Mouse (Mus musculus): ENCODE measurements around the gene Olfr66. TPM values are rescaled to one million over a fixed set of nuclear protein-coding genes. Genes with fewer than 3 reads are reported as not detected.

The Olfr66 gene
- total and polyA plus RNA-seq, 3 experiments: not detected

DNA sequence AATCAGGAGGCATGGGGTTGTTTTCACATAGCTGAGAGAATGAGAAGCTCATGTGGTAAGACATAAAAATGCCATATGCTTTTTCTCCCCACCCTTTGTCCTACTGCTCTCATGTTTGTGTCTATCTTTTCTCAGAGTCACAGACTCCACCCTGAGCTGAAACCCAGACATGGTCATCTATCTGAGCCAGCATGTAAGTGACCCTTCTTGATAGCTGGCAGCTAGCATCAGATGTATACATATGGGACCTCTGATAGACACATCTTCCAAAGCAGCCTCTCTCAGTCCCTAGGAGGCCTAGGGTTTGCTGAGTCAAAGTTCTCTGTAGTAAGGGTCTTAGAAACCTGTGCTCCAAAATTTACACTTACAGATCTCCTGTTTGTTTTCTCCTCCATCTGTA is 20.3 kb downstream of the Olfr66 start:
- Histone ChIP-seq H3K36me3 (ENCODE audit: control insufficient read depth, insufficient read depth, low read length) (no peaks in the 10 kb centered on the region), H3K79me2 (replicated peaks; ENCODE audit: control insufficient read depth, insufficient read depth, low read length) (no peaks in the 10 kb centered on the region), H3K27me3 (ENCODE audit: control insufficient read depth, insufficient read depth, low read length) (no peaks in the 10 kb centered on the region), H3K27ac (no peak overlapping the region), H3K4me1 (ENCODE audit: control insufficient read depth, insufficient read depth, low read length) (no peaks in the 10 kb centered on the region), H3K4me3 (no peak overlapping the region), H3K9ac (ENCODE audit: low read depth, low read length) (no peak overlapping the region)
- TF ChIP-seq EP300 (IDR thresholded peaks at IDR 0.05; ENCODE audit: insufficient read depth, low read depth, low read length) (no peak), POLR2A (IDR thresholded peaks at IDR 0.05; ENCODE audit: insufficient read depth, low read depth, low read length) (no peak), CTCF (IDR thresholded peaks at IDR 0.05) (no peak)
- no peak for DNase-seq
- intact Hi-C loops (cut with DNase I): no loop called here

DNA sequence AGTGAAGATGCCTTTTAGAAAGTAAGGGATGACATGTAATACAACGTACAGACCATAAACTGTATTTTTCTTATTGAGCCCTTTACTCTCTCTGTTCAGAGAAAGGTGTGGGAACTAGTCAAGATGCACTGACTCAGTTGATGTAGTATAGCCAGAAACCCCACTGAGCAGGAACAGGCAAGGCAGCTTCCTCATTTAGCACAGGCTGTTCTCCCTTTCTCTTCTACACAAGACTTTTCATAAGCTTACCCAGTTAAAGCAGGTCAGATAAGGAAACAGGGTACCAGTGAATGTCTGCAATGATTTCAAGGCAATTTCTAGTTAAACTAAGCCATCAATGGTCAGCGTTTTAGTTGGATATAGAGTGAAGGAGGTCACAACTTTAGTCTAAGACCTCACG is 24.5 kb downstream of the Olfr66 start:
- WGBS: 86% methylated on average over 3 of the region's 3 CpGs
- H3K9ac ChIP-seq (ENCODE audit: low read depth, low read length): no peak overlapping the region

DNA sequence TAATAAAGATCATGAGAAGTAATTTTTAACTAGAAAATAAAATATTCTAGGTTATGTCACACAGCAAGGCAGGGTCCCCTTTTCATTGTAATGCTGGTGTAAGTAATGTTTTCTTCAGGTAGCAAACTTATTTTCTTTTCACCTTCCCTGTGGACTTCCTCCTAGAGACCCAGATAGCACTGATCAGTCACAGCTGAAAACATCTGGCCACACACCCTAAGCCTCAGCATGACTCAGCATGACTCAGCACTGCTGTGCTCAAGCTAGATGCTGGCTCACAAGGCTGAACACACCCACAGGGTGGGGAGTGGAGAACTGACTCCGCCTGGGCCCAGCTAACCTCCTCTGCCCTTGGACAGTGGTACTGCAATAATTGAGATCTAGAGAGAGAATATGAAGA is 25.2 kb downstream of the Olfr66 start:
- intact Hi-C loops (cut with DNase I): no loop called here

More for the DNA sequence above, 24.5 kb downstream of the Olfr66 start:
- H3K79me2 ChIP-seq (replicated peaks; ENCODE audit: control insufficient read depth, insufficient read depth, low read length): no peaks in the 10 kb centered on the region
- intact Hi-C loops (cut with DNase I): no loop called here
- H3K4me3 ChIP-seq: no peak overlapping the region
- no peaks in the 10 kb centered on the region for H3K27me3 ChIP-seq (ENCODE audit: control insufficient read depth, insufficient read depth, low read length)
- H3K36me3 ChIP-seq (ENCODE audit: control insufficient read depth, insufficient read depth, low read length): no peaks in the 10 kb centered on the region
- no peaks in the 10 kb centered on the region for H3K4me1 ChIP-seq (ENCODE audit: control insufficient read depth, insufficient read depth, low read length)
- DNase-seq: no peak
- no peak overlapping the region for H3K27ac ChIP-seq
- TF ChIP-seq POLR2A (IDR thresholded peaks at IDR 0.05; ENCODE audit: insufficient read depth, low read depth, low read length): no peak
- TF ChIP-seq CTCF (IDR thresholded peaks at IDR 0.05): no peak
- no peak for TF ChIP-seq EP300 (IDR thresholded peaks at IDR 0.05; ENCODE audit: insufficient read depth, low read depth, low read length)

DNA sequence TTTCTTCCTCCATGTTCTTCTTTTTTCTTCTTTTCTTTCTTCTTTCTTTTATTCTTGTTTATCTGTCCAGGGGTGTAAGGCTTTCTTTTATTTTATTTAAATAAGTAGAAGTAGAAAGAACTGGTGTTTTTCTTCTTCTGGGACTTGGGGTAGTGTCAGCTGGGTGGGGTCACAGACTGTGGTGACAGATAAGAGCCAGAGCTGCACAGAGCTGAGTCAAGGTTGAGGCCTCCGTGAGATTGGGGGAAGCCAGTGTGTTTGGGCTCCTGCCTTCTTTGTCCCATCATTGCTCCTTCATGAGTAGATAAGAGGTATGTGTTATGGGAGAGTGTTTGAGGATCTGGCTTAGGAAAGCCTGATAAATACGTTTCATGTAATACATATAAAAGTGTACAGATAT is 27.0 kb downstream of the Olfr66 start:
- Histone ChIP-seq H3K27me3 (ENCODE audit: control insufficient read depth, insufficient read depth, low read length) (no peaks in the 10 kb centered on the region), H3K4me3 (no peak overlapping the region), H3K79me2 (replicated peaks; ENCODE audit: control insufficient read depth, insufficient read depth, low read length) (no peaks in the 10 kb centered on the region), H3K9ac (ENCODE audit: low read depth, low read length) (no peak overlapping the region), H3K36me3 (ENCODE audit: control insufficient read depth, insufficient read depth, low read length) (no peaks in the 10 kb centered on the region), H3K4me1 (ENCODE audit: control insufficient read depth, insufficient read depth, low read length) (no peaks in the 10 kb centered on the region), H3K27ac (no peak overlapping the region)
- no peak for DNase-seq
- WGBS: 20% methylated on average over 2 of the region's 2 CpGs
- TF ChIP-seq POLR2A (IDR thresholded peaks at IDR 0.05; ENCODE audit: insufficient read depth, low read depth, low read length) (no peak), EP300 (IDR thresholded peaks at IDR 0.05; ENCODE audit: insufficient read depth, low read depth, low read length) (no peak), CTCF (IDR thresholded peaks at IDR 0.05) (no peak)
- intact Hi-C loops (cut with DNase I): no loop called here

More for the DNA sequence above, 25.2 kb downstream of the Olfr66 start:
- no peaks in the 10 kb centered on the region for H3K79me2 ChIP-seq (replicated peaks; ENCODE audit: control insufficient read depth, insufficient read depth, low read length)
- H3K9ac ChIP-seq (ENCODE audit: low read depth, low read length): no peak overlapping the region
- peak; percentile 34 to 35 for DNase-seq
- no peaks in the 10 kb centered on the region for H3K36me3 ChIP-seq (ENCODE audit: control insufficient read depth, insufficient read depth, low read length)
- WGBS: 31% methylated on average over 1 of the region's 1 CpGs
- H3K4me3 ChIP-seq: no peak overlapping the region
- no peaks in the 10 kb centered on the region for H3K4me1 ChIP-seq (ENCODE audit: control insufficient read depth, insufficient read depth, low read length)
- TF ChIP-seq CTCF (IDR thresholded peaks at IDR 0.05) (no peak), EP300 (IDR thresholded peaks at IDR 0.05; ENCODE audit: insufficient read depth, low read depth, low read length) (0 out of 2 replicates have a peak, but pooled peaks have one; percentile 23), POLR2A (IDR thresholded peaks at IDR 0.05; ENCODE audit: insufficient read depth, low read depth, low read length) (no peak)
- no peaks in the 10 kb centered on the region for H3K27me3 ChIP-seq (ENCODE audit: control insufficient read depth, insufficient read depth, low read length)
- H3K27ac ChIP-seq: no peak overlapping the region

DNA sequence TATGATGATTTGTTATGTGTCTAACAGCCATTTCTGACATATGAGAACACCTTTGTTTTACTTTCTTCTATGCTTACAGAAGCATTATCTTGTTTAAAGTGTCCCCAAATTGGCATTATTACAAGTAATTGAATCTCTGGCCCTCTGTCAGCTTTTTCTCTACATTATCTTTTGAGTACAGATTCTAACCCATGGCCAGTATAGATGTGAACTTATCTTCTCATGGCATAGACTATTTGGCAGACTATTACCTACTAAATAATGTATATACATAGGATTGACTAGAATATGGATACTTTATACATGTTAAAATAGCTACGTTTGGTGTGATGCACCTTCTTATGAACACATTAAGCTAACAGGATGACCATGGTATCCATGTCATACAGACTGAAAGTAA is 31.4 kb downstream of the Olfr66 start:
- no peak overlapping the region for H3K27ac ChIP-seq
- WGBS: 63% methylated on average over 1 of the region's 1 CpGs

DNA sequence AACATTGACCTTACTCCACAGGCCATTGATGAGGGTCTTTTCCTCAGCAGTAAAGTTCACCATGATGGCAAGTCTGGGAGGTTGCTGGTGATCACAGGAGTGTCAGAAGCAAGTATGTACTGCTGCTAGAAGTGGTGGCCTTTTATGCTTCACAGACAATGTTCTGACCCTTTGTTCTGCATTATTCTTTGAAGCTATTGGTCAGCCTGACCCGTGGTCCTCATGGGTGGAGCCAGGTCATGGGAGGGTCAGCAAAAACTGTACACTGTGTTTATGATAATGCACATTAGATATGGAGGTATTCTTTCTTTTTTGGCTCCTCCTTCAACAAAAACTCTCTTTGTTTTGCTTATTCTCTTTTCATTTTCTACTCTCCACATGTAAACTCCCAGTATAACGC is 33.0 kb downstream of the Olfr66 start, which contains the start of gene Hbb-y:
Gene Hbb-y, minus strand, starts transcription at position 127 of the 400 bp plus-strand sequence.
- Histone ChIP-seq H3K27ac (no peak within 1 kb of the TSS), H3K36me3 (ENCODE audit: control insufficient read depth, insufficient read depth, low read length) (no peaks in the 10 kb centered on the region), H3K27me3 (ENCODE audit: control insufficient read depth, insufficient read depth, low read length) (no peaks in the 10 kb centered on the region), H3K79me2 (replicated peaks; ENCODE audit: control insufficient read depth, insufficient read depth, low read length) (no peaks in the 10 kb centered on the region), H3K9ac (ENCODE audit: low read depth, low read length) (no peak within 1 kb of the TSS), H3K4me1 (ENCODE audit: control insufficient read depth, insufficient read depth, low read length) (no peaks in the 10 kb centered on the region), H3K4me3 (no peak within 1 kb of the TSS)
- 43% methylated on average over 2 of the region's 2 CpGs for WGBS
- intact Hi-C loops (cut with DNase I): no loop called here
- no peak for DNase-seq
- TF ChIP-seq CTCF (IDR thresholded peaks at IDR 0.05) (no peak), EP300 (IDR thresholded peaks at IDR 0.05; ENCODE audit: insufficient read depth, low read depth, low read length) (no peak), POLR2A (IDR thresholded peaks at IDR 0.05; ENCODE audit: insufficient read depth, low read depth, low read length) (no peak)

More for the DNA sequence above, 31.4 kb downstream of the Olfr66 start:
- intact Hi-C loops (cut with DNase I): no loop called here
- no peaks in the 10 kb centered on the region for H3K4me1 ChIP-seq (ENCODE audit: control insufficient read depth, insufficient read depth, low read length)
- no peaks in the 10 kb centered on the region for H3K27me3 ChIP-seq (ENCODE audit: control insufficient read depth, insufficient read depth, low read length)
- no peak for TF ChIP-seq CTCF (IDR thresholded peaks at IDR 0.05)
- TF ChIP-seq EP300 (IDR thresholded peaks at IDR 0.05; ENCODE audit: insufficient read depth, low read depth, low read length): no peak
- no peak for TF ChIP-seq POLR2A (IDR thresholded peaks at IDR 0.05; ENCODE audit: insufficient read depth, low read depth, low read length)
- no peaks in the 10 kb centered on the region for H3K36me3 ChIP-seq (ENCODE audit: control insufficient read depth, insufficient read depth, low read length)
- no peak for DNase-seq
- H3K79me2 ChIP-seq (replicated peaks; ENCODE audit: control insufficient read depth, insufficient read depth, low read length): no peaks in the 10 kb centered on the region
- no peak overlapping the region for H3K9ac ChIP-seq (ENCODE audit: low read depth, low read length)
- no peak overlapping the region for H3K4me3 ChIP-seq

All from heart, adult 2 months (tissue).